Mouse (Mus musculus) bone marrow, adult 2 months (tissue): ENCODE data around the gene Stc2. TPM values are rescaled to one million over a fixed set of nuclear protein-coding genes. Genes with fewer than 3 reads are reported as not detected.

ENCODE experiments used
- H3K27ac ChIP-seq: fragments of 200-500 bp; 2 replicates; pipeline ENCODE4 v1.5.1; 2012; ENCODE audit warnings: low read depth, mild to moderate bottlenecking, control low read depth, inconsistent platforms, low read length; ENCODE audit not compliant: control insufficient read depth, poor library complexity, insufficient read depth
- H3K4me1 ChIP-seq: fragments of 200-500 bp; 2 replicates; pipeline ENCODE4 v1.6.1; 2011; ENCODE audit warnings: low read length; ENCODE audit not compliant: control insufficient read depth, insufficient read depth
- H3K4me3 ChIP-seq: fragments of 200-500 bp; replicated peaks from 2 replicates; pipeline ENCODE3; 2011; ENCODE audit warnings: mild to moderate bottlenecking, low read depth, low read length, control low read depth; ENCODE audit not compliant: control insufficient read depth
- CTCF ChIP-seq: fragments of 200-500 bp; IDR thresholded peaks from 2 replicates; pipeline ENCODE4 v1.5.1; 2011; ENCODE audit warnings: low read length, control low read depth; ENCODE audit not compliant: control insufficient read depth, insufficient read depth
- POLR2A ChIP-seq: fragments of 200-500 bp; IDR thresholded peaks from 2 replicates; pipeline ENCODE4 v1.6.1; 2011; ENCODE audit warnings: low read depth, mild to moderate bottlenecking, control low read depth, low read length, borderline replicate concordance; ENCODE audit not compliant: control insufficient read depth
- WGBS: fragments of 180-500 bp; shearing (Covaris S2); methylation state at CpG from one replicate; pipeline ENCODE4 v1.1.7; 2018; 5-methylcytosine and 5-hydroxymethylcytosine counted together
- polyA plus RNA-seq: library from polyadenylated mRNA; stranded (reverse); fragments of >200 nt; gene quantifications from 2 replicates; pipeline ENCODE4 v1.2.4, GENCODE M21; 2011; ENCODE audit warnings: low replicate concordance; ENCODE audit not compliant: missing spikeins, insufficient read depth, insufficient read length

Gene Stc2
- polyA plus RNA-seq, 1 experiment, result 5.1 TPM

GRCm38 (mm10) chr11:31370436-31371230 is 759 bp upstream of the Stc2 start:
- Histone ChIP-seq H3K4me3 (no peak overlapping the region), H3K4me1 (no peaks in the 10 kb centered on the region), H3K27ac (no peak overlapping the region)
- 5% methylated on average over 23 of the region's 24 CpGs for WGBS
- TF ChIP-seq POLR2A (no peak), CTCF (no peak)

DNA sequence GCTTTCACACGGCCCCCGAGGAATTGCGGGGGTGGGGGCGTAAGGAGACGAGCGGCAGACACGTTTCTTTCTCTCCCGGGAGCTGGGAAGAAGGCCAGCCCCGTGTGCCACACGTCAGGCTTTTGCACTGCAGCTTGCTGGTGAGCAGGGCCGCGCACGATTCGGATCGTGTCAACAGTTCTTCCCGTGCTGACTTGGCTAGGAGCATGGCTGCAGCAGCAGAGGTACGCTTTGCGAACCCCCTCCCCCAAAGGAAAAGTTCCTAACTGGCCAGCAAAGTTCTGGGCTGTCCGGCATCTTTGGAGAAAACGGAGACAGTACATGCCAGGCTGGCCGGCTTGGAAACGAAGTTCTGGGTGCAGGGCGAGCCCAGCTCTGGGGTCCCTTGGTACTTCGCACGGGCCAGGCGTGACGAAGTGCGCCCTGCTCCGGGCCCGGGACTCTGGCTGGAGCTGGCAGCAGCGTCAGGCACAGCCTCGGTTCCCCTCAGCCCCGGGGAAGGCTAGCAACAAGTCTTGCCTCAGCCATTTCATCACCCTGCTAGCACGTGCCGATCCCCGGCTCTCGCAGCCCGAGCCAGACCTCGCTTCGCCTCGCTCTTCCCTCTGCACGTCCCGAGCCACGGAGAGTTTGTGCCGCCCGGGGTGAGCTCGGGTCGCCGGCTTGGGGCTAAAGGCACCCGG is 768 bp downstream of the Stc2 start:
- no peak overlapping the region for H3K27ac ChIP-seq
- under 1% methylated on average over 50 of the region's 50 CpGs for WGBS
- H3K4me3 ChIP-seq, result no peak overlapping the region
- TF ChIP-seq CTCF, result no peak
- TF ChIP-seq POLR2A, result no peak
- H3K4me1 ChIP-seq, result no peaks in the 10 kb centered on the region

- H3K27ac ChIP-seq, result no peak overlapping the region
- TF ChIP-seq POLR2A (no peak), CTCF (no peak)
- WGBS, result 1% methylated on average over 36 of the region's 36 CpGs
- no peaks in the 10 kb centered on the region for H3K4me1 ChIP-seq
- H3K4me3 ChIP-seq, result no peak overlapping the region
Observed at GRCm38 (mm10) chr11:31368252-31368964, 1.5 kb downstream of the Stc2 start.

GRCm38 (mm10) chr11:31366827-31367226 is 3.0 kb downstream of the Stc2 start:
- no peak overlapping the region for H3K27ac ChIP-seq
- no peaks in the 10 kb centered on the region for H3K4me1 ChIP-seq
- no peak overlapping the region for H3K4me3 ChIP-seq
- TF ChIP-seq CTCF (no peak), POLR2A (no peak)
- WGBS, result 27% methylated on average over 4 of the region's 4 CpGs

DNA sequence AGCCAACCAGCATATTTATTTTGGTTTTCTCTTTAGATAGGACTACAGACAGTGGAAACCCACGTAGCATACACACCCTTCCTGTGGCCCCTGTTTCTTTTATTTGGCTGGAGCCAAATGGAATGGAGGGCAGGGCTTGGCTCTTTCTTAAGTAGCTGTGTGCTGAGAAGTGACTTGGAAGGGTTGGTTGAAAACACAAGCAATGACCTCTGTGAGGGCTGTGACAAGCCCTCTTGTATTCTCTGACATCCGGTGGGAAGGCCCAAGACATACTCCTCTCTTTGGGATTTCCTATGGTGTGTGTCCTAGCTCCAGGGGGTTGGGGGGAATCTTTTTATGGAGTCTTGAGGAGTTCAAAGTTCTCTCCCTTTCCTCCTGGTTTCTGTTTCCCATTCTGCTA is 3.5 kb downstream of the Stc2 start:
- Histone ChIP-seq H3K4me3 (no peak overlapping the region), H3K4me1 (no peaks in the 10 kb centered on the region), H3K27ac (no peak overlapping the region)
- TF ChIP-seq POLR2A, result no peak
- WGBS, result 68% methylated on average over 2 of the region's 2 CpGs

DNA sequence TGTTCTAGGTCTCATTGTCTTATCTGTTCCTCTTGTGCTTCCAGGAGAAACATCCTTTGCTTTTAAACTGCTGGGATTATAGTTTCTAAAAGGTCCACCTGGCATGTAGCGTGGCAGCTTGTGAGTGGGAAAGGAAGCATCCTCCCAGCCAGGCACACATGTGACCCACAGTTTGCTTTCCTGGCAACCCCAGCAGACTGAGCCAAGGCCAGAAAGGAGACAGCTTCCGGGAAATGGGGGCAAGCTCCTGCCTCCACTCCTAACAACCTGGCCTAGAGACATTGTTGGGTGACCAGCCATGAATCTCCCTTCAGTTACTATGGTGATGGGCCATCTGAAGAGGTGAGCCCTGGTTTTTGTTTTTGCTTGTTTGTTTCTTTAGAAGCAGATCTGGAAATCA is 3.9 kb downstream of the Stc2 start:
- no peak overlapping the region for H3K27ac ChIP-seq
- TF ChIP-seq CTCF (no peak), POLR2A (no peak)
- no peaks in the 10 kb centered on the region for H3K4me1 ChIP-seq
- H3K4me3 ChIP-seq, result no peak overlapping the region
- 80% methylated on average over 2 of the region's 2 CpGs for WGBS

DNA sequence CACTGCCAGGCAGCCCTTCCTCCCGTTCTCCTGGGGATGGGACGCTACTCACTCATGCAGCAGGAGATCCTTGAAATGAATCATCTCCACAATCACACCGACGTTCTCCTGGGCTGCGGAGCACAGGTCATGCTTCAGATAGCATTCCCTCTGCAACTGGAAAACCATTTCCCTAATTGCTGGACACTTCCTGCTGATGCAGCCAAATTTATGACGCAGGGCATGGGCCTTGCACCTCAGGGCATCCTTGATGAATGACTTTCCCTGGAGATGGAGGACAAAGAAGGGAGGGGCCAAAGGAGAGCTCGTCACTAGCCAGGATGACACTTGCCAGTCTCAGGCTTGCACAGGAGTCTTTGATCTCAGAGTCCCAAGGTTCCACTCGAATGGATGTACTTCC is 4.6 kb downstream of the Stc2 start:
- H3K27ac ChIP-seq, result no peak overlapping the region
- TF ChIP-seq POLR2A (no peak), CTCF (no peak)
- no peak overlapping the region for H3K4me3 ChIP-seq
- 80% methylated on average over 8 of the region's 8 CpGs for WGBS
- no peaks in the 10 kb centered on the region for H3K4me1 ChIP-seq

- Histone ChIP-seq H3K4me1 (no peaks in the 10 kb centered on the region), H3K4me3 (no peak overlapping the region), H3K27ac (no peak overlapping the region)
- 78% methylated on average over 1 of the region's 1 CpGs for WGBS
- TF ChIP-seq POLR2A (no peak), CTCF (no peak)
Observed at GRCm38 (mm10) chr11:31362856-31363255, 7.0 kb downstream of the Stc2 start.
